Mouse (Mus musculus): Measurements from ENCODE around the gene Cog2. TPM values are rescaled to one million over a fixed set of nuclear protein-coding genes. Genes with fewer than 3 reads are reported as not detected.

Gene Cog2
- polyA plus RNA-seq, 1 experiment from 2014 or later = 36.1 TPM

DNA sequence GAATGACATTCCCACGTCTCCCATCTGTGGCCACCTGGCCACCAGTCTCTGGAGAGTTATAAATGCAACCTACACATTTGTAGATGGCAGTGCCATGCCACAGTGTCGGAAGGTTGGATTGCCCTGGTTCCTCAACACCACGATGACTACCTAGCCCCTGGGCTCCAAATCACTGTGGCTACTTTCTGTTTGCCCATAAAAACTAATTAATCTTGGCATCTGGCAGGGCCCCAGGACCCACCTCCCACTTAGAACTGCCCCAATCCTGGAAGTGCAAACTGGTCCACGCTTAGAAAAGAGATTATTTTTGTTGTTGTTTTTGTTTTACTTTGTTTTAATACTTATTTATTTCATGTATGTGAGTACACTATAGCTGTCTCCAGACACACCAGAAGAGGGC is 24.3 kb upstream of the Cog2 start:
- Histone ChIP-seq H3K27ac (no peak overlapping the region), H3K4me1 (no peaks in the 10 kb centered on the region), H3K9ac (no peak overlapping the region), H3K9me3 (replicated peaks) (no peaks in the 10 kb centered on the region), H3K27me3 (no peaks in the 10 kb centered on the region), H3K4me2 (no peak overlapping the region), H3K36me3 (ENCODE audit: poor library complexity, severe bottlenecking) (no peaks in the 10 kb centered on the region), H3K4me3 (no peak overlapping the region)
- no peak for ATAC-seq
- WGBS = 83% methylated on average over 4 of the region's 4 CpGs

DNA sequence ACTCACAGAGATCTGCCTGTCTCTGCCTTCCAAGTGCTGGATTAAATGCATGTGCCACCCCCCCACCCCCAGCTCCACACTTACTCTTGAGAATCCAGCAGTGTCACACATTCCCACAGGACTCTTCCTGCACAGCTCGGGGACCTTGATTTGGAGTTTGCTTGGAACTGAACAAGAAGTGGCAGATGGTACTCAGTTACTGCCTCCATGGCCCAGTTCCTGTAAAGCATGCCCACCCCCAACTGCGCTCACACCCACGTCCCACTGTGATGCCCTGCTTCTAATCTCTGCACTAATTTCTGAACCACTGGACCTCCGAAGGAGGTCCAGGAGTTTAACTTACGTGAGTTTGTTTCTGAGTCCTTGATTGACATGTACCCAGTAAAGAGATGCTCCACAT is 23.7 kb upstream of the Cog2 start:
- Histone ChIP-seq H3K36me3 (ENCODE audit: poor library complexity, severe bottlenecking) (no peaks in the 10 kb centered on the region), H3K27ac (no peak overlapping the region), H3K9ac (no peak overlapping the region), H3K27me3 (no peaks in the 10 kb centered on the region), H3K4me1 (no peaks in the 10 kb centered on the region), H3K9me3 (replicated peaks) (no peaks in the 10 kb centered on the region), H3K4me3 (no peak overlapping the region), H3K4me2 (no peak overlapping the region)
- WGBS = 92% methylated on average over 5 of the region's 5 CpGs
- no peak for ATAC-seq

DNA sequence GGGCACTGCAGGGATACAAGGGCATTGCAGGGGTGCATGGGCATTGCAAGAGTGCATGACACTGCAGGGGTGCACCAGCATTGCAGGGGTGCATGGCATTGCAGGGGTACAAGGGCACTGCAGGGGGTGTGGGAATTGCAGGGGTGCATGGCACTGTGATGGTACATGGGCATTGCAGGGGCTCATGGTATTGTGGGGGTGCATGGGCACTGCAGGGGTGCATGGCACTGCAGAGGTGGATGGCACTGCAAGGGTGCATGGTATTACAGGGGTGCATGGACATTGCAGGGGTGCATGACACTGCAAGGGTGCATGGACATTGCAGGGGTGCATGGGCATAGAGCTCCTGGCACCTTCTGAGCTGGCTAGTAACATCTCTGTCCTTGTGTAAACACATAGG is 22.2 kb upstream of the Cog2 start:
- H3K27me3 ChIP-seq = no peaks in the 10 kb centered on the region
- H3K36me3 ChIP-seq (ENCODE audit: poor library complexity, severe bottlenecking) = no peaks in the 10 kb centered on the region
- no peak overlapping the region for H3K9ac ChIP-seq

DNA sequence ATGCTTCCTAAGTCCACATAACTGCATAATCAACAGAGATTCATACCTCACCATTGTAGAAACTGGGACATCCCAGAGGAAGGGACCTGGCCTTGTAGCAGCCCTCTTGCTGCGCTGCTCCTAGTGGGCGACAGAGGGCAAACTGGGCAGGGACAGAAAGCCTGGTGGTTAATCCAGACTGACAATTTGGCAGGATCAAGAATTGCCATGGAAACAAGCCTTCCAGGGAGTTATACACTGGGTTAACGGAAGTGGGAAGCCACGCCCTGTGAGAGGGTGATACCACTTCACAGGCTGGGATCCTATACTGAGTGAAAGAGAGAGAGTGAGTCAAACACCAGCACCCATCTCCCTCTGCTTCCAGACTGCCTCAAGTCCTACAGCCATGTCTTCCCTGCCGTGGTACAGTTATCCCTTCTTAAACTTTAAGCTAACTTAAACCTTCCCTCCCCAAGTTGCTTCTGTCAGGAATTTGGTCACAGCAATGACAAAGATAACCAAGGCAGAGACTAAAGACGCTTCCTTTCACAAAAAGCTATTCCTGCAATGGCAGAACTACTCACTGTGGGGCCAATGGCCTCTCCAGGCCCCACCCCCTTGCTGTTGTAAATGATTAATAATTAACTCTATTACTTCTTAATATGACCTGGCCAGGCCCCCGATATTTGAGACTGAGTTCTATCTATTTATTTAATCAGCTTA is 21.2 kb upstream of the Cog2 start:
- Histone ChIP-seq H3K9ac (no peak overlapping the region), H3K4me3 (no peak overlapping the region), H3K4me2 (no peak overlapping the region), H3K27me3 (no peaks in the 10 kb centered on the region), H3K27ac (no peak overlapping the region), H3K36me3 (ENCODE audit: poor library complexity, severe bottlenecking) (no peaks in the 10 kb centered on the region), H3K9me3 (replicated peaks) (peaks cover 5% of the 10 kb centered on the region), H3K4me1 (no peaks in the 10 kb centered on the region)
- 62% methylated on average over 7 of the region's 7 CpGs for WGBS
- no peak for ATAC-seq

More for the DNA sequence above, 22.2 kb upstream of the Cog2 start:
- Histone ChIP-seq H3K4me3 (no peak overlapping the region), H3K4me2 (no peak overlapping the region), H3K27ac (no peak overlapping the region), H3K9me3 (replicated peaks) (peaks cover 1% of the 10 kb centered on the region), H3K4me1 (no peaks in the 10 kb centered on the region)
- ATAC-seq = no peak

DNA sequence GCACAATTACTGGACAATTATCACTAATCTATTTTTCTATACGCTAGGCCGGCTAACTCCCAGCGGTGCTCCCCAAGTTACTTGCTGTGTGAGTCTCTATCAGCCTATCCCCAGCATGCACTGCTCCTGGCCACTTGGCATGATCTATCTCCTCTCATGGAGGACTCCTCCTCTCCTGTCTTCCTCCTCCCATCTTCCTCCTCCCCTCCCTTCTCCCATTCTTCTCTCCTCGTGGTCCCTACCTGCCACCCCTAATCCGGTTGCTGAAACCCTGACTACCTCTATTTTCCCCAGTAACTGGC is 20.7 kb upstream of the Cog2 start:
- Histone ChIP-seq H3K9ac (no peak overlapping the region), H3K27me3 (no peaks in the 10 kb centered on the region), H3K4me3 (no peak overlapping the region), H3K4me1 (no peaks in the 10 kb centered on the region), H3K27ac (no peak overlapping the region), H3K36me3 (ENCODE audit: poor library complexity, severe bottlenecking) (no peaks in the 10 kb centered on the region), H3K4me2 (no peak overlapping the region), H3K9me3 (replicated peaks) (peaks cover 5% of the 10 kb centered on the region)
- ATAC-seq = no peak
- WGBS = 76% methylated on average over 5 of the region's 5 CpGs

GRCm38 (mm10) chr8:124505626-124506025 is 14.9 kb upstream of the Cog2 start:
- H3K4me2 ChIP-seq = no peak overlapping the region
- H3K9me3 ChIP-seq (replicated peaks) = peaks cover 5% of the 10 kb centered on the region
- ATAC-seq = no peak

GRCm38 (mm10) chr8:124507572-124508320 is 12.8 kb upstream of the Cog2 start:
- Histone ChIP-seq H3K9me3 (replicated peaks) (peaks cover 5% of the 10 kb centered on the region), H3K36me3 (ENCODE audit: poor library complexity, severe bottlenecking) (no peaks in the 10 kb centered on the region), H3K4me3 (no peak overlapping the region), H3K9ac (no peak overlapping the region), H3K27ac (no peak overlapping the region), H3K4me1 (0 out of 2 replicates have a peak, but pooled peaks cover 3% of the 10 kb centered on the region), H3K27me3 (no peaks in the 10 kb centered on the region), H3K4me2 (no peak overlapping the region)
- WGBS = 80% methylated on average over 8 of the region's 8 CpGs
- ATAC-seq = no peak

More at GRCm38 (mm10) chr8:124505626-124506025, 14.9 kb upstream of the Cog2 start:
- Histone ChIP-seq H3K4me1 (0 out of 2 replicates have a peak, but pooled peaks cover 3% of the 10 kb centered on the region), H3K27me3 (no peaks in the 10 kb centered on the region), H3K36me3 (ENCODE audit: poor library complexity, severe bottlenecking) (no peaks in the 10 kb centered on the region), H3K4me3 (no peak overlapping the region), H3K9ac (no peak overlapping the region), H3K27ac (no peak overlapping the region)

GRCm38 (mm10) chr8:124508321-124508695 is 12.3 kb upstream of the Cog2 start:
- no peak overlapping the region for H3K4me2 ChIP-seq
- no peak for ATAC-seq
- WGBS = 70% methylated on average over 6 of the region's 6 CpGs
- no peak overlapping the region for H3K9ac ChIP-seq
- 0 out of 2 replicates have a peak, but pooled peaks cover 3% of the 10 kb centered on the region for H3K4me1 ChIP-seq
- peaks cover 4% of the 10 kb centered on the region for H3K9me3 ChIP-seq (replicated peaks)
- H3K36me3 ChIP-seq (ENCODE audit: poor library complexity, severe bottlenecking) = no peaks in the 10 kb centered on the region
- H3K27me3 ChIP-seq = no peaks in the 10 kb centered on the region
- H3K27ac ChIP-seq = no peak overlapping the region
- H3K4me3 ChIP-seq = no peak overlapping the region

DNA sequence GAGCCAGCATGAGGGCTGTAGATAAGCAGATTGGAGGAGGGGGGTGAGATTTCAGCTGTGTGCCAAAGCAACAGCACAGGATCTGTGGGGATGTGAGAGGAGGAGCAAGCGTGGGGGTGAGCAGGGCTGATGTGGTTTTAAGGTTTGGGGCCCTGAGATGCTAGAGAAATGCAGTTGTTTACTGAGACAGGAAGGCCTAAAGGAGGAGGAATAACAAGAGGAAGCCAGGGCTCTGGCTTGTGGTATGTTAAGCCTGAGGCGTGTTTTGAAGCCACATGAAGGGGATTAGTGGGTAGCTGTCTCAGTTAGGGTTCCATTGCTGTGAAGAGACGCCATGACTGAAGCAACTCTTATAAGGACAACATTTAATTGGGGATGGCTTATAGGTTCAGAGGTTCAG is 11.4 kb upstream of the Cog2 start:
- Histone ChIP-seq H3K9ac (no peak overlapping the region), H3K4me3 (no peak overlapping the region), H3K27me3 (no peaks in the 10 kb centered on the region), H3K27ac (no peak overlapping the region), H3K36me3 (ENCODE audit: poor library complexity, severe bottlenecking) (no peaks in the 10 kb centered on the region), H3K4me2 (no peak overlapping the region), H3K9me3 (replicated peaks) (no peaks in the 10 kb centered on the region), H3K4me1 (0 out of 2 replicates have a peak, but pooled peaks cover 3% of the 10 kb centered on the region)
- ATAC-seq = no peak
- WGBS = 75% methylated on average over 3 of the region's 3 CpGs

DNA sequence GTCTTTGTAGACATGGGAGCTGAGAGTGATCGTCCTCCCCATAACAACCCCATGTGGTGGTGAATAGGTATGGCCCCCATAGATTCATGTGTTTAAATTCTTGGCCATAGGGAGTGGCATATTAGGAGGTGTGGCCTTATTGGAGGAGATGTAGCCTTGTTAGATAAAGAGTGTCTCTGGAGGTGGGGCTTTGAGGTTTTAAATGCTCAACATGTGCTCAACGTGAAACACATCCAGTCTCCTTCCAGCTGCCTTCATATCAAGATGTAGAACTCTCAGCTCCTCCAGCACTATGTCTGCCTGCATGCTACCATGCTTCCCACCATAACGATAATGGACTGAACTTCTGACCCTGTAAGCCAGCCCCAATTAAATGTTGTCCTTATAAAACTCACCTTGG is 4.5 kb upstream of the Cog2 start:
- ATAC-seq = no peak
- Histone ChIP-seq H3K4me3 (no peak overlapping the region), H3K27me3 (peaks cover 15% of the 10 kb centered on the region; the same call in 1 of the 2 replicates), H3K36me3 (ENCODE audit: poor library complexity, severe bottlenecking) (no peaks in the 10 kb centered on the region), H3K4me1 (no peaks in the 10 kb centered on the region), H3K27ac (no peak overlapping the region), H3K9ac (no peak overlapping the region), H3K4me2 (no peak overlapping the region), H3K9me3 (replicated peaks) (no peaks in the 10 kb centered on the region)
- WGBS = 78% methylated on average over 3 of the region's 3 CpGs

DNA sequence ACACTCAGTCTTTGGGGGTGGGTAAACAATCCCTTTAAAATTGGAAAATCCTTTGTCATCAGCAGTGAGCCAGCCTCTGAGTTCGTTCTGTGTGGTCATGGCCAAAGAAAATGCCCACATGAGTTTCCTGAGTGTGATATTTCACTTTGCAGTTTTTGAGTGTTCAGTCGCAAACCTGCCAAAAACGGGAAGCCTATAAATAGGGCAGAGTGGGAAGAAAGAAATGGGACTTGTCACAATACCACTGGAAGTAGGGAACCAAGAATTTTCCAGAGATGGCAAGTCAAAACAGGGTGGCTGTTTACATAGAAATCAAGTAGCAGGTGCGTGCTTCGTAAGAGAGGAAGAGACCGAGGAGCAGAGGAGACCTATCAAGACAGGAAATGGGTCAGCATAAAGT is 4.0 kb upstream of the Cog2 start:
- H3K4me3 ChIP-seq = no peak overlapping the region

GRCm38 (mm10) chr8:124517142-124517541 is 3.4 kb upstream of the Cog2 start:
- ATAC-seq = no peak
- H3K9me3 ChIP-seq (replicated peaks) = no peaks in the 10 kb centered on the region
- WGBS = 78% methylated on average over 6 of the region's 6 CpGs

More for the DNA sequence above, 4.0 kb upstream of the Cog2 start:
- no peak for ATAC-seq
- no peaks in the 10 kb centered on the region for H3K9me3 ChIP-seq (replicated peaks)
- H3K4me1 ChIP-seq = peaks cover 5% of the 10 kb centered on the region
- H3K36me3 ChIP-seq (ENCODE audit: poor library complexity, severe bottlenecking) = no peaks in the 10 kb centered on the region
- 79% methylated on average over 6 of the region's 6 CpGs for WGBS
- no peak overlapping the region for H3K9ac ChIP-seq
- H3K4me2 ChIP-seq = no peak overlapping the region
- peaks cover 15% of the 10 kb centered on the region; the same call in 1 of the 2 replicates for H3K27me3 ChIP-seq
- no peak overlapping the region for H3K27ac ChIP-seq

More at GRCm38 (mm10) chr8:124517142-124517541, 3.4 kb upstream of the Cog2 start:
- no peak overlapping the region for H3K4me3 ChIP-seq
- no peak overlapping the region for H3K27ac ChIP-seq
- peaks cover 15% of the 10 kb centered on the region; the same call in 1 of the 2 replicates for H3K27me3 ChIP-seq
- no peaks in the 10 kb centered on the region for H3K36me3 ChIP-seq (ENCODE audit: poor library complexity, severe bottlenecking)
- H3K9ac ChIP-seq = no peak overlapping the region
- no peak overlapping the region for H3K4me2 ChIP-seq
- H3K4me1 ChIP-seq = peaks cover 11% of the 10 kb centered on the region
